Mouse (Mus musculus): ENCODE results near the gene Cacna1s. TPM values are rescaled to one million over a fixed set of nuclear protein-coding genes. Genes with fewer than 3 reads are reported as not detected.

Gene Cacna1s
- polyA plus RNA-seq, 1 experiment, result not detected

GRCm38 (mm10) chr1:136119571-136120262 lies 67.2 kb downstream of the Cacna1s start:
- no peak for TF ChIP-seq CTCF (IDR thresholded peaks at IDR 0.05; ENCODE audit: insufficient read depth, low read depth, low read length)
- no peak for TF ChIP-seq POLR2A (IDR thresholded peaks at IDR 0.05; ENCODE audit: insufficient read depth, low read depth, low read length)
- Histone ChIP-seq H3K4me1 (ENCODE audit: control insufficient read depth, insufficient read depth, low read length) (peaks cover 28% of the 10 kb centered on the region), H3K27ac (ENCODE audit: insufficient read depth, low read depth, low read length) (no peak overlapping the region), H3K4me3 (ENCODE audit: insufficient read depth, low read depth, low read length) (no peak overlapping the region)
- WGBS, result 64% methylated on average over 7 of the region's 7 CpGs

GRCm38 (mm10) chr1:136120263-136120603 lies 67.7 kb downstream of the Cacna1s start:
- Histone ChIP-seq H3K4me1 (ENCODE audit: control insufficient read depth, insufficient read depth, low read length) (peaks cover 28% of the 10 kb centered on the region), H3K27ac (ENCODE audit: insufficient read depth, low read depth, low read length) (no peak overlapping the region), H3K4me3 (ENCODE audit: insufficient read depth, low read depth, low read length) (no peak overlapping the region)
- TF ChIP-seq POLR2A (IDR thresholded peaks at IDR 0.05; ENCODE audit: insufficient read depth, low read depth, low read length), result no peak
- no peak for TF ChIP-seq CTCF (IDR thresholded peaks at IDR 0.05; ENCODE audit: insufficient read depth, low read depth, low read length)
- WGBS, result 68% methylated on average over 1 of the region's 1 CpGs

- H3K4me1 ChIP-seq (ENCODE audit: control insufficient read depth, insufficient read depth, low read length), result peaks cover 27% of the 10 kb centered on the region
- TF ChIP-seq CTCF (IDR thresholded peaks at IDR 0.05; ENCODE audit: insufficient read depth, low read depth, low read length) (no peak), POLR2A (IDR thresholded peaks at IDR 0.05; ENCODE audit: insufficient read depth, low read depth, low read length) (no peak)
- H3K4me3 ChIP-seq (ENCODE audit: insufficient read depth, low read depth, low read length), result no peak overlapping the region
- no peak overlapping the region for H3K27ac ChIP-seq (ENCODE audit: insufficient read depth, low read depth, low read length)
- WGBS, result 63% methylated on average over 6 of the region's 6 CpGs
These were observed 68.2 kb downstream of the Cacna1s start for GRCm38 (mm10) chr1:136120785-136121184.

- WGBS, result 86% methylated on average over 8 of the region's 8 CpGs
- Histone ChIP-seq H3K27ac (ENCODE audit: insufficient read depth, low read depth, low read length) (no peak overlapping the region), H3K4me1 (ENCODE audit: control insufficient read depth, insufficient read depth, low read length) (peaks cover 32% of the 10 kb centered on the region), H3K4me3 (ENCODE audit: insufficient read depth, low read depth, low read length) (no peak overlapping the region)
- TF ChIP-seq CTCF (IDR thresholded peaks at IDR 0.05; ENCODE audit: insufficient read depth, low read depth, low read length) (no peak), POLR2A (IDR thresholded peaks at IDR 0.05; ENCODE audit: insufficient read depth, low read depth, low read length) (no peak)
These were observed 69.5 kb downstream of the Cacna1s start for GRCm38 (mm10) chr1:136122030-136122429.

- TF ChIP-seq POLR2A (IDR thresholded peaks at IDR 0.05; ENCODE audit: insufficient read depth, low read depth, low read length), result no peak
- TF ChIP-seq CTCF (IDR thresholded peaks at IDR 0.05; ENCODE audit: insufficient read depth, low read depth, low read length), result no peak
- no peak overlapping the region for H3K4me3 ChIP-seq (ENCODE audit: insufficient read depth, low read depth, low read length)
- no peak overlapping the region for H3K27ac ChIP-seq (ENCODE audit: insufficient read depth, low read depth, low read length)
- H3K4me1 ChIP-seq (ENCODE audit: control insufficient read depth, insufficient read depth, low read length), result peaks cover 27% of the 10 kb centered on the region
- 90% methylated on average over 10 of the region's 10 CpGs for WGBS
These were observed 73.7 kb downstream of the Cacna1s start for GRCm38 (mm10) chr1:136126159-136126765.

- WGBS, result 44% methylated on average over 10 of the region's 10 CpGs
- H3K4me3 ChIP-seq (ENCODE audit: insufficient read depth, low read depth, low read length), result no peak overlapping the region
- H3K4me1 ChIP-seq (ENCODE audit: control insufficient read depth, insufficient read depth, low read length), result peaks cover 27% of the 10 kb centered on the region
- no peak for TF ChIP-seq CTCF (IDR thresholded peaks at IDR 0.05; ENCODE audit: insufficient read depth, low read depth, low read length)
- no peak for TF ChIP-seq POLR2A (IDR thresholded peaks at IDR 0.05; ENCODE audit: insufficient read depth, low read depth, low read length)
- no peak overlapping the region for H3K27ac ChIP-seq (ENCODE audit: insufficient read depth, low read depth, low read length)
These were observed 74.3 kb downstream of the Cacna1s start for GRCm38 (mm10) chr1:136126895-136127294.

- TF ChIP-seq CTCF (IDR thresholded peaks at IDR 0.05; ENCODE audit: insufficient read depth, low read depth, low read length) (no peak), POLR2A (IDR thresholded peaks at IDR 0.05; ENCODE audit: insufficient read depth, low read depth, low read length) (no peak)
- peak overlapping the region; percentile 29; the same call in 1 of the 2 replicates for H3K27ac ChIP-seq (ENCODE audit: insufficient read depth, low read depth, low read length)
- H3K4me1 ChIP-seq (ENCODE audit: control insufficient read depth, insufficient read depth, low read length), result peaks cover 29% of the 10 kb centered on the region
- H3K4me3 ChIP-seq (ENCODE audit: insufficient read depth, low read depth, low read length), result no peak overlapping the region
- 56% methylated on average over 3 of the region's 3 CpGs for WGBS
These were observed 75.3 kb downstream of the Cacna1s start for GRCm38 (mm10) chr1:136127856-136128255.

GRCm38 (mm10) chr1:136128416-136128815 lies 75.9 kb downstream of the Cacna1s start:
- peaks cover 33% of the 10 kb centered on the region for H3K4me1 ChIP-seq (ENCODE audit: control insufficient read depth, insufficient read depth, low read length)
- TF ChIP-seq POLR2A (IDR thresholded peaks at IDR 0.05; ENCODE audit: insufficient read depth, low read depth, low read length) (no peak), CTCF (IDR thresholded peaks at IDR 0.05; ENCODE audit: insufficient read depth, low read depth, low read length) (no peak)
- H3K27ac ChIP-seq (ENCODE audit: insufficient read depth, low read depth, low read length), result peak overlapping the region; percentile 35
- no peak overlapping the region for H3K4me3 ChIP-seq (ENCODE audit: insufficient read depth, low read depth, low read length)
- WGBS, result 47% methylated on average over 5 of the region's 5 CpGs

- Histone ChIP-seq H3K4me3 (ENCODE audit: insufficient read depth, low read depth, low read length) (no peak overlapping the region), H3K4me1 (ENCODE audit: control insufficient read depth, insufficient read depth, low read length) (peaks cover 40% of the 10 kb centered on the region), H3K27ac (ENCODE audit: insufficient read depth, low read depth, low read length) (peak overlapping the region; percentile 35)
- 54% methylated on average over 4 of the region's 4 CpGs for WGBS
- TF ChIP-seq POLR2A (IDR thresholded peaks at IDR 0.05; ENCODE audit: insufficient read depth, low read depth, low read length) (no peak), CTCF (IDR thresholded peaks at IDR 0.05; ENCODE audit: insufficient read depth, low read depth, low read length) (no peak)
These were observed 76.5 kb downstream of the Cacna1s start for GRCm38 (mm10) chr1:136128944-136129589.
